Mouse (Mus musculus) layer of hippocampus, adult 11-12 months (tissue): ENCODE measurements around the gene Pcgf3.
"Not testable (repeated sequence)": the region's sequence is repeated elsewhere in the genome, so short reads cannot be mapped to it uniquely, and the experiment has no call there.

Source experiments
- DNase-seq: peaks from one replicate; pipeline ENCODE4 v3.0.0; 2022; ENCODE audit warnings: low spot score

The Pcgf3 gene

DNA sequence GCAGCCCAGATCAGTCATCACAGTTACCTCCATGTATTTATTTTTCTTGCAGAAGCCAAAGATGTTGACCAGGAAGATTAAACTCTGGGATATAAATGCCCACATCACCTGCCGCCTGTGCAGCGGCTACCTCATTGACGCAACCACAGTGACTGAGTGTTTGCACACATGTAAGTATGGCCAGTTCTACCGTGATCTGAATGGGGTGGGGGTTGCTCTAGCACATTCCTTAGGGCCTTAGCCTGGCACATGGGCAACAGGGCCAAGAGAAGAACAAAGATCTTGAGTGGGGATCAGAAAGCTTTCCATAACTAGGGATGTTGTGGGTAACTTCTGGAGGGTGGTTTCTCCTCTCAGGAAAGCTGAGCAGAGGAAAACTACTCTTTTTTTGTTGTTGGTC, 12.7 kb downstream of the Pcgf3 start:
- no peak for DNase-seq

DNA sequence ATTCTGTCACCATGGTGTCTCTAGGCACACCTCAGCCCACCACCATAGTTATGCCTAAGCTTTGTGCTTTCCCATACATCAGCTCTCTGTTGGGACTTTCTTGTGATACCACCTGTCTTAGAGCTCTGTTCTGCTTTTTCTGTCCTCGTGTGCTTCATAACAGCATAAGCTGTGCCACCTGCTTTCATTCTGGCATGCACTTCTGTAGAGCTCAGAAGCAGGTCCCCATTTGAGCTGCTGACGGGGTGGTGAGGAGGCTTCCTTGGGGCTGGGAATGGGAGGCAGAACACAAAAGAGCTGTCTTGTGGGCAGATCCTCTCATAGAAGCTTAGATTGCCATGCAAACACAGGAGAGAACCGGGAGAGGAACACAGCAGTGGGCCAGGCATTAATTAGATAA, 14.9 kb downstream of the Pcgf3 start:
- DNase-seq: peak; percentile 40

DNA sequence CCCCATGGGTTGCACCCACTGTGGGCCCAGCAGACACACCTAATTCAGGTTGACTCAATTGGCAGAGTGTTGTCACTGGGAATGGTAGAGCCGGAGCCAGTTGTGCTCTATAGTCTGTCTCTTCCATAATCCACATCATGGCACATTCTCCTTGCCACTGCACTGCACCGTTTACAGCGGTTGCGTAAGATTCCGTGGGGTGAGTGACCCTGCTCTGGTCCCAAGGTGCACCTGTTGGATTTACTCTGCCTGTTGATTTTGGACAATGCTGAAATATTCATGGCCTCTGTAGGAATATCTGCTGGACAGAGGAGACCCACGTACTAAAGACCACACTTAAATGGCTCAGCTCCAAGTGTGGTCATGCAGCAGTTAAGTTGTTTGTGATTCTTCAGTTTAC, 22.0 kb downstream of the Pcgf3 start:
- DNase-seq: no peak

DNA sequence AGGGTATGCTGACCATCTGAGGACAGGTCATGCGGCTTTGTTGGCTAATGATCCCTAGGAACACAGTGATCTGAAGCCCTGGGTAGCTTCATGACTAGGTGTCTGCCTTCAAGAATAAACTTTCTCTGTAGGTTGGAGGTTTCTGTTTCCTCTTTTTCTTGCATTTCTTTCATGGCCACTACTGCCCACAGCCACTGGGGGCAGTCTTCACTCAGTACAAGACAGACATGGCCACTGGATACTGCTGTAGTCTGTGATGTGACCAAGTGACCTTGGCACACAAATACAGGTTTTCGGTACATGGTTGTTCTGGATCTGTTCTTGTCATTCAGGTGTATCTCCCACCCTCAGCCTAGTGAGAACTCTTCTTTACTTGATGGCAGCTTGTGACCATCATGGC, 24.2 kb downstream of the Pcgf3 start:
- DNase-seq: peak; percentile 33

DNA sequence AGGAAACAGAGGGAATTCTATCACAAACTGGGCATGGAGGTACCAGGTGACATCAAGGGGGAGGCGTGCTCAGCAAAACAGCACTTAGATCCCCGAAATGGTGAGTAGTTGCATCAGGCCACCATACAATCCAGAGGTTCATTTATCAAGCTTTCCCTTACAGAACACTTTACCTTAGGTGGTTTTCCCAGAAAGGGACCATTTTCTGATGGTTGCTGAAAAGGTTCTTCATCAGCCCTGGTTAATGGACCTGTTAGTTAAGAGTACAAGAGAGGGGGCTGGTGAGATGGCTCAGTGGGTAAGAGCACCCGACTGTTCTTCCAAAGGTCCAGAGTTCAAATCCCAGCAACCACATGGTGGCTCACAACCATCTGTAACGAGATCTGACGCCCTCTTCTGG, 25.1 kb downstream of the Pcgf3 start:
- DNase-seq: not testable (repeated sequence)

DNA sequence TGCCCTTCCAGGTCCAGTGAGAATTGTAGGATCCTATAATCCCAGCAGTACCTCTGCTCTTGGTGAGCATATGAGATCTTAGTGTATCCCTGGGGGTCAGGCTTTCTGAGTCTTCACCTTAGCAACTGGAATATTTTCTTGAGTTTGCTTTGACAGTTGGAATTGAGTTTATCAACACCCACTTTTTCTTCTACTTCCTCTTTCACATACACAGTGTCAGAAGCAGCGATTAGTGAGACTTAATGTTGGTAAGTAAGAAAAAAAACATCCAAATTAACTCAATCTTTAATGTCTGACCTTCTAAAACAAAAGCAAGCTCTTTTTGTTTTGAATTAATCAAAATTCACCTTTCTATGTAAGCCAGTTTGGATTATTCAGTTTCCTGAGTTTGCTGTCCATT, 40.5 kb downstream of the Pcgf3 start:
- no peak for DNase-seq

DNA sequence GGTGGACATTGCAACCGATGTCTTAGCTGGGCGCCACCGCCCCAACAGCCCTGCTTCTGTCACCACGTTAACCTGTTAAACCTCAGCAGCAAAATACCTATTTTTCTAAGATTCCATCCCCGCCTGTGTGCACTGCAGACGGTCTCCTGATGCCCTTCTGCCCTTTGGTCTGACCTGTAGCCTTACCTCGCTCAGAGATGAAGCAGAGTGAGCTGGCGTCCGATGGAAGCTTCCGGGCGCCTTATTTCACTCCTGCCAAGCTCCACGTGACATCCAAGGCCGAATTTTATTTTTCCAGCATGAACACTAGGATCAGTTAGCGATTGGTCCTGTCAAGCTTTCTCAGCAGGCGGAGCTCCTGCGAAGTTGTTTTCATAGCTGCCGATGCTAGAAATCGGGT, 41.3 kb downstream of the Pcgf3 start:
- DNase-seq: no peak

DNA sequence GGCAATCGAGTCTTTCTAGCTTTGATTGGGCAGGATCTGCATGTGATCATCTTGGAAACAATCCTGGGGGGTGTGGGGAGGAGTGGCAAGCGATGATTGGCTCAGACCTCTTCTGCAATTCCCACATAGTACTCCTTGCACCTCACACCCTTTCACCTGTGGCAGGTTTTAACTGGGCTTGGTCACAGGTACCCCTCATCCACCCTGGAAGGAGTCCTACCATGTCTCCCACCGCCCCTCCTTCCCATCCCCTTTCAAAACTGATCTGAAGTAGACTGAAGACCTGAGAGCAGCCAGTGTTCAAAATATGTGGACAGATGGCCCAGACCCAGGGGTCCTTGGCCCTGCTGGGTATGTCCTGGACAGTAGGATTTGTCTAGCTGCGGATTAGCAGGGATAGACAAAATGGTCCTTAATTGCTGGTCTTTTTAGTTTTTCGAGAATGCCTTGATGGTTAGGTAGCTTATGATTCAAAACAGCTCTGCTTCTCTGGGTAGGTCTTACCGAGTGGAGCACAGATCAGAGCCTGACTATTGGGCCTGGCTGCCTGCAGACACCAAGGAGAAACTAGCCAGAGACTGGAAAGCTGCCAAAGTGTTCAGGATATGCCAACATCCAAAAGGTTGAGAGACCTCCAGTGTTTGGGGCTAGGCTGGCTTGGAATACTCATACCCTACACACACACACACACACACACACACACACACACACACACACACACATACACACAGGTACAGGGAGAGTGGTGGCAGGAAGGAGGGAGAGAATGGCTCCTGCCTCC, 54.7 kb downstream of the Pcgf3 start:
- DNase-seq: no peak

DNA sequence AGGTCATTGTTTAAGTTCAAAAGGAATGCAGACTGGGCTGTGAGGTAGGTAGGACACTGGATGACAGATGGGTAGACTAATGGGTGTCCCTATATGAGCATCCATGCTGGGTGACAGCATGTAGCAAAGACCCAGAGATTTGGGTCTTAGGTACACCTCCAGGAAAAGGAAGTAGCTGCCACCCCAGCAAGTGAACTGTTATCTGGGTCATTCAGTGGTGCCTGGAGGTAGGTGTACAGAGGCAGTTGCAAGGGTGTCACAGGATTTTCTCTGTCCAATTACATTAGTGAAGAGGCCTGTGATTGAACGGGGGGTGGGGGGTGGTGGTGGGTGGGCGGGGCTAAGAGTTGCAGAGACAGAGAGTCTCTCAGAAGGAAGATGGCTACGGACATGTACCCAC, 55.6 kb downstream of the Pcgf3 start:
- DNase-seq: no peak

DNA sequence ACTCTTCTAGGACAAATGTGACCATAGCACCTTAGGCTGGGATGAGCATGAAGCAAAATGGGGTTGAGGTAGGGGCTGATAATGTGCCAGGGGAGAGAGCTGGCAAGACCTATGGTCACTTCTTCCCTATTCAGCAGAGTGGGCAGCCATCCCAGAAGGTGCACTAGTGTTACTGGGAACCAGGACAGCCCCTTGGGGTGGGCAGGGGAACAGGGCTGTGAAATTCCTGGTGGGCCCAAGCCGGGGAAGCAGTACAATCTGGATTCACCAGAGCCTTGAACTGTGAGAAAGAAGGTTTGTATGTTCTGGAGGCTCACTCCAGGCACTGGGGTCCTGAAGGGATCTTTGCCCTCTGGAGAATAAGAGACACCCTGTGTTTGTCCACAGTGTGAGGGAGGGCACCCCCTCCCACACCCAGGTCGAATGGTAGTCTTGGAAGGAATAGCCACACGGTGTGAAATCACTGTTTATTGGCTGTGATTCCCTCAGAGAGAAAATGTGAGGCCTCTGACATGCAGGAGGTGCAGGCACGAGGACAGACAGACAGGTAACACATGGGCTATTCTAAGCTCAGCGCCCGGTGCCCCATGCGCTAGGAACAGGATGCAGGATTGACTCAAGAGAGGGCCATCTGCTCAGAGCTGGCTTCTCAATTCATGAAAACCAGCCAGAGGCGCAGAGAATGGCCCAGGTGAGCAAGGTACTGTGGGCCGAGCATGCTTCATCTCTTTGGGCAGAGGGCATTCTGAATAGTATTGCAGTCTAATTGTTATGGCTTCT, 57.3 kb downstream of the Pcgf3 start:
- no peak for DNase-seq

DNA sequence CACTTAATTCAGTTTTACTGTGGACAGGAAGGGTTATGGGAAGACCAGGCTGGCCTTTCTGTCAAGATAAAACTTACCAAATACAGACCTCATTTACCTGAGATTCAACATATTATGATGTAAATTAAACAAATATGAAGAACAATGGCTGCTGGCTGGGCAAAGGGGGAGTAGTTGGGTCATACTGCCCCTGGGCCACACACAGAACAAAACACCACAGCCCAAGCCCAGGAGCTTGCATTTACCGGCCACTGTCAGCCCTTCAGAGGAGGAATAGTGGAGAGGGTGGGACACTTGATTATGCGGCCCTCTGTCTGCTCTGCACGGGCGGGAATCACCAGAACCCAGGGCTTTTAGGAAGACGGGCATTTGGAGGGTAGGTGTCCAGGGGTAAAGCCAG, 57.9 kb downstream of the Pcgf3 start:
- no peak for DNase-seq

DNA sequence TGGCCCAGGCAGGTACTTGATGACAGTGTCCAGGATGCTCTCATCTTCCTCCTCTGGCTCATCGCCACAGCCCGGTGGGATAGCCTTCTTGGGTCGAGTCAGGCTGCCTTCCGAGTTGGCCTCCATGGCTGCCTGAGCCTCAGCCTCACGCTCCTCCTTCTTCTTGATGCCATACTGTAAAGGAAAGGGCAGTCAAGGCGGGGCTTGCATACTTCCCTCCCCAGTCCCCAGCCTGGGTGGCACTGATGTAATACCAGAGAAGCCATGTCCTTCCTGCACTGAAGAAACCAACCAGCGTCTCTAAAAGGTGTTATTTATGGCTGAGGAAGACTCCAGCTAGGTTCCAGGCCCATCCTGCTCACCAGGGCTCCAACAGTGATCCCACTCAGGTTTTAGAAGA, 59.1 kb downstream of the Pcgf3 start:
- DNase-seq: no peak

DNA sequence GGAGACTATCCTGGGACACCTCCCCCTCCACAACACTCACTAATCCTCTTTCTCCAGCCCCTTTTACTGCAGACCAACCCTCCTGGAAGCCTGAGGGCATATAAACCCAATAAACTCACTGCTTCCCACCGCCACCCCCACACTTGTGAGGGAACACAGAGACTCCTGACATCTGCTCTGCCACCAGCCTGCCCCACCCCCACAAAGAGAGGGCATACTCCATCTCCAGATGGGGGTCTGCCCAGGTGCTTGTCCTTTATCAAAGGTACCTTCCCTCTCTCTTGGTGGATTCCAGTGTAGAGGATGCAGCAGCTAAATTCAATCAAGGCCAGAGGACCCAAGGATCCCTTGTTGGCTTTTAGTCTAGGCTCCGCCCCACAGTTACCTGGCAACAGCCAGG, 60.0 kb downstream of the Pcgf3 start:
- no peak for DNase-seq

DNA sequence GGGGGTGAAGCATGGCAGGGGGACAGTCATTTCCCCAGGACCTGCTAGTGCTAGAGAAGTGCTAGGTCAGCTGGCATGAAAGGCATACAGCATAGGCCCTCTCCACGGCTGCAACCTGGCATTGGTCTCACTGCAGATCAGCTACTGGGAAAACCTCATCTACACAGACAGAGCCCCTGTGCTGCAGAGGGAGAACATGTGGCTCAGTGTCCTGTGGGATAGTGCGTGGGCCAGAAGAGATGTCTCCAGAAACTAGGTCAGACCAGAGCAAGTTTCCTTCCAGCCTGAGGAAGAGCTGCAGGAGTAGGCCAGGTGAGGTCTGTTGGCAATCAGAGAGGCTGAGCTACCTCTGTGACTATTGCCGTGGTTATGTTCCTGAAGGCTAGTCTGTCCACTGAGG, 60.9 kb downstream of the Pcgf3 start:
- no peak for DNase-seq

DNA sequence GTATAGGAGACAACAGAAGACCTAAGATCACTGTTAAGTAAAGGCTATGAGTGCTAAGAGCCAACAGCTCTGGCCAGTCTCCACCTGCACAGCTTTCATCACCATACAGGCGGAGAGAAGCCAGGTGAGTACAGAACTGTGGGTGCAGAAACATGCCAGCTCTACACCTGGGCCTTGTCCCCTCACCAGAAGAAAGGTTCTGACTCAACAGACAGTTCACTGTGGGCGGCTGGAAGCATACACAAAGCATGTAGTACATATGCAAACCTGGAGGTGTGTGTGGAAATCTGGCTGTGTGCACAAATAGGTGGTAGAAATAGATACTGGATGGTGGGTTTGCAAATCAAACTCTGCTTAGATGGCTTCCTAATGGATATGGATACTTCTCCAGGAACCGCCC, 61.6 kb downstream of the Pcgf3 start:
- peak; percentile 32 for DNase-seq

DNA sequence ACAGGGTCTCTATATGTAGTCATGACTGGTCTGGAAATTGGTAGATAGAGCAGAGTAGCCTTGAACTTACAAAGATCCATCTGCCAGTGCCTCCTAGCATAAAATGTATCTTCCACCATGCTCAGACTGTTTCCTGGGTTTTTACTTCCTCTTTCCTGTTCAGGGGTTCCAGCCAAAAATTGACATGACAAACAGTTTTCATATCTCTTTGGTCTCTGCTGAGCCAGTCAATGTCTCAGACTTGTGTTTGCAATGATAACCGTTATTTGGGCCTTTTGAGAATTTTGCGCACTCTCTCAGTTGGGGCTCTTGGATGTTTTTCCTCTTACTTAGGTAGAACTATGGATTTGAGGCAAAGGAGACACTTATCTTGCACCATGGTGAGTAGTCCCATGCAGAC, 73.2 kb downstream of the Pcgf3 start:
- DNase-seq: no peak

DNA sequence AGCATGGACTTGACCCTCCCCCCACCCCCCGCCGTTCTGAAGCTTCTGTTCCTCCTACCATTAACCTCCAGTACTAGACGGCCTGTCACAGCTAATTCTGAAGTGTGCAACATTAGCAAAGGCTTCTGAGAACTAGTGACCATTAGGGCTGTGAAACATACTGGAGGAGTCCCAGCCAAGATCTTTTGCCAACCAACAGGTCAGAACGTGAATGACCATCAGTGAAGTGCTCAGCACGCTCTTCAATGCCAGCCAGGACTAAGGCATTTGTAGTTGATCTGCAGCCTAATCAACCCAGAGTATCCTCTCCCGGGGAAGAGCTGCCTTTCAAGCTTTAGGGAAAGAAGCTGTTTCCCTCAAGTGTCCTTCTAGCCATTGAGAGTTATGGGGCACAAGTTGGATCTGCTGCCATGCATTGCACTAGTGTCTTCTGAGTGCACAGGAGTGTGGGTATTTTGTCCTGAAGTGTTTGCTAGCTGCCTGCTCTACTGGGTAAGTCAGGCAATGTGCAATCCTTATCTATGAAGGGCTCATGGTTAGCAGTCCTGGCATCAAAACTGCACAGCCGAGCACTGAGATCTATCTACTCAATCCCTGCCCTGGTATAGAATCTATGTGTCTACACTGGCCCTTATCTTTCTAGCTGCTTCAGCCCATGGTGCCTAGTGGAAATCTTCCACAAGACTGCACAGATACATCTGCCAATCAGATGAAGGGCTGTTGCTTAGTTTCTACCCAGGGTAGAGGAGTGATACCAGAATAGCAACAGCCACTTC, 82.7 kb downstream of the Pcgf3 start:
- DNase-seq: no peak

DNA sequence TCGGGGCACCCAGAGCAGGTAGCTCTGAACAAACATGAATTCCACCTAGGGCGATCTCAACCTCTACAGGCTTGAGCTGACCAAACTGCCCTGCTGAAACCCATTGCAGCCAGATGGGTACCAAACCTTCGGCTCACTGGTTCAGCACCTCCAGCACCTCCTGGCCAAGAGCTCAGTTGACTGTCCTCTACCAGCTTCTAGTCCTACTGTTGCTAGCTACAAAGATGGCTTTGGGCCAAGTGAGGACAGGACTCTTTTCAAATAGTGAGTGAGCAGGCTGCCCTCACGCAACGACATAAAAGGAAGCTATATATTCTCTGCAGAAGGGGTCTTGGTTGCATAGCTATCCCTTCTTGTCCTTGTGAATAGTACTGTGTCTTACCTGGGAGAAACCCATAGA, 86.6 kb downstream of the Pcgf3 start:
- DNase-seq: no peak

DNA sequence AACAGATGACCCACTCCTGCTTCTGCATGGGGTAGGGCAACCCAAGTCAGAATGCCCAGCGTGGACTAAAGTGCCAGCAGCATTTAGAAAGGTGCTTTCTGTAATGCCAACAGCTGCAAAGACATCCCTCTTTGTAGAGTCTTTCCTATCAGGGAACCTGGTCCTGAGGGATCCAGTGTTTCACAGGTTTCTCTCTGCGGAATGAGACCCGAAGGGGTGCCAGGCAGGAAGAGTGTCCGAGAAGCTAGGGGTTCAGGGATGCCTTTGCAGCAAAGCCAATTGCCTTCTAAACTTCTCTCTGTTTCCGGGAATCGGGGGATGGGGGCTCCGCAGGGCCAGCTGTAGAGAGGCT, 88.1 kb downstream of the Pcgf3 start:
- no peak for DNase-seq

DNA sequence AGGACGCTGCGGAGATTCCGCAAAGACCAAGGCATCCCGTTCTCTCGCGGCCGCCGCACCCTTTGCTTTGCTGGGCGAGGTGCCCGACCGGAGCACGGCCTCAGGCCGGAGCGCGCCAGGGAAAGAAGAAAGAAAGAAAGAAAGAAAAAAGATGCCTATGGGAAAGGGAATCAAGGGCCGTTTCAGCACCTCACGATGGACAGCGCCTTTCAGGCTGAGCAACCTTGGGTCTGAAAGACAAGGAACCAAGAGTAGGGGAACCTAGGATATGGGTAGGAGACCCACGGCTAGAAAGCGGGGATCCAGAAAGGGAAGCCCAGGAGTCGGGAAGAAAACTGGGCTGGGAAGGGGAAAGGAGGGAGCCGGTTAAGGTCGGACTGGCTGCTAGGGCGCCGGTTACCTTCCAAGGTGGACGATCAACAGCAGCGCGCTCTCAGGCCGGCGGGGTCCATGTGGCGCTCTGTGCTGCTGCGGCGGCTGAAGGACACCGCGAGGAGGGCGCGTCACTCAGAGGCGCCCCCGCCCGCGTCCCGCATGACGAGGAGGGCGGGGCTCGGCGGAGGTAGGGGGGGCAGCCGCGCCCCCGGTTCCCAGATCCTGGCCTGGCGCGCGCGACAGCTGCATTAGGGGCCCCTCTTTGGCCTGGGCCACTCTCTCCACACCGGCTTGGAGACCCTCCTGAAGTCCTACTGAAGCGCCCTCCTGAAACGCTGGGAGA, 88.6 kb downstream of the Pcgf3 start, which contains the start of gene Cplx1:
Gene Cplx1, minus strand, starts transcription at position 536 of the 718 bp plus-strand sequence.
- peak; percentile 65 for DNase-seq

DNA sequence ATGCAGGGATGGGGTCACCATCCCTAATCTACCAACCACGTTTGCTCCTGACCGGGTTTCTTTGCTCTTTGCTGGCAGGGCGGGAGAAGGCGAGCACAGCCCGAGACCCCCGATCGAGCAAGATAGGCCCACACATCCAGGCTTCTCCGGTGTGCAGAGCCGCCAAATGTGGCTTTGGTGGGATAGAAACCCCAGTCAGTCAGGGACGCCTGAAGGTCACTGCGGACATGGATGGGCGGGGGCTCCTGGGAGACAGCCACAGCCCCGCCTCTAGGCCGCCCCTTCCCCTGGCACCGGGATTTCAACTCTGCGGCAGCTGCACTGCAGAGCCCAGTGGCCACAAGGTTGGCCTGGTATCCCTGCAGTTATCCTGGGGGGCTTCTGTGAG, 89.2 kb downstream of the Pcgf3 start:
- no peak for DNase-seq

DNA sequence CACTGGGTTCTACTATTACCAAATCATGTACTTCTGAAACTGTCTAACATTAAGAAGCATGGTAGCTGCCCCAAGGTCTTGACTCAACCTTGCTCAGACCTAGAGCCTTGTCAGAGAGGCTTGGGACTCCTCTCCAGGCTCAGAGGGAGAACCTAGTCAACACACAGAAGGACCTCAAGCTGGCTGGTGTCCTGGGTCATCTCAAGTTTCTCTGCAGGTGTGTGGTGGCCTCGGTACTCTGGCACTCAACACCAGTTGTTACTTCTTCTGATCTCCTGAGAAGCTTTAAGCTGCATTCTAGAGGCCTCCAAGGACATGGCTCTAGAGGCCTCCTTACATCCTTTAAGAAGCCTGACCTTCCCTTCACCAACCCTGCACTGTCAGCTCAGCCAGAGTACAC, 93.0 kb downstream of the Pcgf3 start:
- no peak for DNase-seq
